Mouse (Mus musculus) intestine, embryonic 16.5 days (tissue): ENCODE data around the gene Apopt1. TPM values are rescaled to one million over a fixed set of nuclear protein-coding genes. Genes with fewer than 3 reads are reported as not detected.

Experiments used
- ATAC-seq: fragments of 200-750 bp; cut with Nextera tagmentation; 2 replicates; pipeline ENCODE4 v1.8.0; 2017; ENCODE audit warnings: moderate TSS enrichment, moderate library complexity
- H3K27ac ChIP-seq: fragments of 300-500 bp; sonication (generic); 2 replicates; pipeline ENCODE4 v1.5.1; 2014; ENCODE audit warnings: mild to moderate bottlenecking, low read length
- H3K27me3 ChIP-seq: fragments of 300-500 bp; sonication (generic); replicated peaks from 2 replicates; pipeline ENCODE4 v1.6.1; 2014; ENCODE audit warnings: low read length, control low read depth, mixed read lengths; ENCODE audit not compliant: control insufficient read depth, insufficient read depth
- H3K36me3 ChIP-seq: fragments of 300-500 bp; sonication (generic); 2 replicates; pipeline ENCODE4 v1.6.1; 2014; ENCODE audit warnings: low read length, control low read depth; ENCODE audit not compliant: control insufficient read depth, insufficient read depth
- H3K4me1 ChIP-seq: fragments of 300-500 bp; sonication (generic); 2 replicates; pipeline ENCODE4 v1.6.1; 2014; ENCODE audit warnings: low read length, control low read depth, mixed read lengths; ENCODE audit not compliant: control insufficient read depth, insufficient read depth
- H3K4me2 ChIP-seq: fragments of 300-500 bp; sonication (generic); 2 replicates; pipeline ENCODE4 v1.6.1; 2014; ENCODE audit warnings: low read depth, low read length, control low read depth
- H3K4me3 ChIP-seq: fragments of 300-500 bp; sonication (generic); 2 replicates; pipeline ENCODE4 v1.5.1; 2014; ENCODE audit warnings: mild to moderate bottlenecking, low read length
- H3K9ac ChIP-seq: fragments of 300-500 bp; sonication (generic); 2 replicates; pipeline ENCODE4 v1.6.1; 2014; ENCODE audit warnings: low read depth, low read length
- H3K9me3 ChIP-seq: fragments of 300-500 bp; sonication (generic); 2 replicates; pipeline ENCODE4 v1.6.1; 2016; ENCODE audit warnings: low read length, control low read depth; ENCODE audit not compliant: control insufficient read depth
- WGBS: fragments of 180-500 bp; shearing (Covaris S2); extraction: QIAGEN DNeasy Blood & Tissue Kit; methylation state at CpG from one replicate; pipeline ENCODE4 v1.1.7; 2014; 5-methylcytosine and 5-hydroxymethylcytosine counted together
- polyA plus RNA-seq: library from polyadenylated mRNA; unstranded; fragments of >200 nt; fragmentation: Nextera tagmentation; extraction: Ambion mirVana; gene quantifications from 2 replicates; pipeline ENCODE4 v1.2.1, GENCODE M21; 2015

The Apopt1 gene
- polyA plus RNA-seq, 1 experiment from 2014 or later = 56.2 TPM

- H3K4me1 ChIP-seq = peaks cover 13% of the 10 kb centered on the region
- H3K9ac ChIP-seq = no peak overlapping the region
- H3K4me2 ChIP-seq = no peak overlapping the region
- H3K27me3 ChIP-seq = no peaks in the 10 kb centered on the region
- H3K27ac ChIP-seq = no peak overlapping the region
- WGBS = 87% methylated on average over 6 of the region's 6 CpGs
- peaks cover 37% of the 10 kb centered on the region for H3K36me3 ChIP-seq
- no peak for ATAC-seq
- no peaks in the 10 kb centered on the region for H3K9me3 ChIP-seq
- no peak overlapping the region for H3K4me3 ChIP-seq
These were observed 74.0 kb downstream of the Apopt1 start for GRCm38 (mm10) chr12:111787015-111787414.

DNA sequence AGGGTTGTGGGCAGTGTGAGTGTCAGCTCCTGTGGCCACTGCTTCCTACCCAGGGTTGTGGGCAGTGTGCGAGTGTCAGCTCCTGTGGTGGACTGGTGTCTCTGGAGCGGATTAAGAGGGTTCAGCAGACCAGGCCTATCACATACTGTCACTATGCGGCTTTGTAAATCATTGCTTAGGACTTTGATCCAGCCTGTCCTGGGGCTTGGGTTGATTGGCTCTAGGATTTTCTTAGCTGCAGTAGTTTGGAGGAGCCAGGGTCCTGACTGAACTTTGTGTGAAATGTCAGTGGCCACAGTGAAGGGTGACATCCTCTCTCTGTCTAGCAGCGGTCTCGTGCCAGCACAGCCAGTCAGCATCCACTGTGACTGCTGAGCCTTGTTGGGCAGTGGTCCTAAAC lies 77.0 kb downstream of the Apopt1 start:
- H3K27me3 ChIP-seq = no peaks in the 10 kb centered on the region
- peak overlapping the region; percentile 89 for H3K27ac ChIP-seq
- no peak overlapping the region for H3K4me3 ChIP-seq
- H3K4me1 ChIP-seq = peaks cover 25% of the 10 kb centered on the region
- H3K4me2 ChIP-seq = no peak overlapping the region; the same call in 1 of the 2 replicates
- 72% methylated on average over 5 of the region's 5 CpGs for WGBS
- H3K9ac ChIP-seq = peak overlapping the region; percentile 34; the same call in 1 of the 2 replicates
- no peaks in the 10 kb centered on the region for H3K9me3 ChIP-seq
- H3K36me3 ChIP-seq = peaks cover 29% of the 10 kb centered on the region
- peak; percentile 71 for ATAC-seq

GRCm38 (mm10) chr12:111790631-111791030 lies 77.6 kb downstream of the Apopt1 start:
- no peak overlapping the region for H3K4me3 ChIP-seq
- no peak for ATAC-seq
- no peaks in the 10 kb centered on the region for H3K27me3 ChIP-seq
- no peak overlapping the region for H3K4me2 ChIP-seq
- peak overlapping the region; percentile 29; the same call in 1 of the 2 replicates for H3K9ac ChIP-seq
- H3K27ac ChIP-seq = peak overlapping the region; percentile 89
- H3K36me3 ChIP-seq = peaks cover 31% of the 10 kb centered on the region
- WGBS = 87% methylated on average over 7 of the region's 7 CpGs
- peaks cover 27% of the 10 kb centered on the region for H3K4me1 ChIP-seq
- no peaks in the 10 kb centered on the region for H3K9me3 ChIP-seq

GRCm38 (mm10) chr12:111791474-111792104 lies 78.5 kb downstream of the Apopt1 start:
- Histone ChIP-seq H3K4me2 (no peak overlapping the region), H3K27ac (no peak overlapping the region), H3K9ac (no peak overlapping the region), H3K4me1 (peaks cover 27% of the 10 kb centered on the region), H3K9me3 (no peaks in the 10 kb centered on the region), H3K36me3 (peaks cover 33% of the 10 kb centered on the region), H3K27me3 (no peaks in the 10 kb centered on the region), H3K4me3 (no peak overlapping the region)
- WGBS = 89% methylated on average over 13 of the region's 13 CpGs
- no peak for ATAC-seq

DNA sequence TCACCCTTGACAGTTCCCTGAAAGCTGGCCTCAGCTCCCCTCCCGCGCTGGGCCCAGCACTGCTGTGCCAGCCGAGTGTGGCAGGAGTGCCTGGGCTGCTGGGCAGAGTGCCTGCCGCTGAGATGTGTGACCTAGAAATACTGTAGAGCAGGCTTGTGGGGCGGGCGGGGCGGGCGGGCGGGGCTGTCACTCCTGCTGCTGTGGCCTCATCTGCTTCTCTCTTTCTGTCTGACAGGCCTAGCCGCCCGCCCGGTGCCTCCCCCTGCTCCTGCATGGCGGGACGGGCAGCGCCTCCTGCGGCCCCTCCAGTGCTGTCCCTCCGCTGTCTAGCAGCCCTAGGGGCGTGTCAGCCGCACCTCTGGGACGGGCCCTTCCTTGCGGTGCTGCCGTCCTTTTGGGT lies 81.0 kb downstream of the Apopt1 start:
- Histone ChIP-seq H3K27me3 (no peaks in the 10 kb centered on the region), H3K27ac (peak overlapping the region; percentile 87), H3K4me3 (no peak overlapping the region), H3K4me1 (peaks cover 27% of the 10 kb centered on the region), H3K4me2 (peak overlapping the region; percentile 9; the same call in 1 of the 2 replicates), H3K36me3 (peaks cover 24% of the 10 kb centered on the region; the same call in 1 of the 2 replicates), H3K9ac (0 out of 2 replicates have a peak overlapping the region, but pooled peaks have one; percentile 29), H3K9me3 (no peaks in the 10 kb centered on the region)
- 56% methylated on average over 19 of the region's 22 CpGs for WGBS
- peak; percentile 84 for ATAC-seq

DNA sequence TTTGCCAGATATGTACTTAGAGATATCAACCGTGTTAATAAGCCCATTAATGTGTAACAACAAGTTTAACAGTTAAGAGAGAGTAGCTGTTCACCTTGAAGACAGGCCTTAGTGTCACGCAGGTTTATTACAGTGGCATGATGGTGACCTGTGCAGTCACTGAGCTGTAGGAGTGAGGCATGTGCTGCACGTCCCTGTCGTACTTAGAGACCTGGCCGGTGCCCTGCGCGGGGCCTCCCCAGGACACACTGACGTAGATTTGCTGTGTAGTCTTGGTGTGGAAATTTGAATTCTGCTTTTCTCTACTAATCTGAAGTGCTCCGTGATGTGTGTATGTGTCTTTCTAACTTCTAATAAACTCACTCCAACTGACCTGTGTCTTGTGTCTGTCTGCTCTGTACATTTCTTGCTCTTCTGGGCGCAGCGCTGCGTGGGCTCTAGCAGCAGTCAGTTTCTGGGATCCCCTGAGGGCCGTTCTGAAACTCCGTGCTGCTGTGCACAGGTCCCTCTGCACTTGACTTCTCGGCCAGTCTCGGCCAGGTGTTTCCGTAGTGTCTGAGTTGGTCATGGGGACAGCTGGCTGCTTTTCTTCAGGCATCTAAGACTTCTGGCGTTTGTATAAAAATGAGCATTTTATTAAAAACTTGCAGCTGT lies 81.6 kb downstream of the Apopt1 start:
- WGBS = 86% methylated on average over 18 of the region's 18 CpGs
- peak overlapping the region; percentile 9; the same call in 1 of the 2 replicates for H3K4me2 ChIP-seq
- no peaks in the 10 kb centered on the region for H3K27me3 ChIP-seq
- H3K27ac ChIP-seq = peak overlapping the region; percentile 87
- H3K9me3 ChIP-seq = no peaks in the 10 kb centered on the region
- H3K4me3 ChIP-seq = no peak overlapping the region
- peaks cover 23% of the 10 kb centered on the region for H3K4me1 ChIP-seq
- ATAC-seq = peak; percentile 84
- peaks cover 18% of the 10 kb centered on the region; the same call in 1 of the 2 replicates for H3K36me3 ChIP-seq
- H3K9ac ChIP-seq = 0 out of 2 replicates have a peak overlapping the region, but pooled peaks have one; percentile 33

- Histone ChIP-seq H3K9me3 (no peaks in the 10 kb centered on the region), H3K4me1 (peaks cover 19% of the 10 kb centered on the region), H3K27me3 (no peaks in the 10 kb centered on the region), H3K4me3 (no peak overlapping the region), H3K9ac (no peak overlapping the region), H3K36me3 (peaks cover 17% of the 10 kb centered on the region; the same call in 1 of the 2 replicates), H3K4me2 (no peak overlapping the region), H3K27ac (peak overlapping the region; percentile 87)
- no peak for ATAC-seq
- WGBS = 89% methylated on average over 28 of the region's 28 CpGs
These were observed 82.3 kb downstream of the Apopt1 start for GRCm38 (mm10) chr12:111795180-111795895.

DNA sequence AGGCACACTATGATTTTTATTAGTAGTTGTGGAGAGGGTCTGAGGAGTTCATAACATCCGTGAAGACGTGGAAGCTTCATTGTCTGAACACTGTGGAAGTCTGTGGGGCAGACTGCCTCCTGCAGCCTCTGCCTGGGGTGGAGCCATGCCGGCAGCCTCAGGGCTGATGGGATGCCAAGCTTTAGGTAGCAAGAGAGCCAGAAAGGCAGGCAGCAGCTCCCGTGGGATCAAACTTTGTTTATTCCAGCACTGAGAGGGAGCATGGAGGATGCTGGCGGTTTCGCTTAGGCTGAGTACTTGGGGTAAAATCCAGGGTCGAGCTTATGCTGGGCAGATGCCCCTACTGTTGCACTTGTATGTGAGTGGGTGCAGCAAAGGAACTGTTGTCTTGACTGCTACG lies 84.2 kb downstream of the Apopt1 start:
- H3K4me1 ChIP-seq = peaks cover 14% of the 10 kb centered on the region; the same call in 1 of the 2 replicates
- H3K27ac ChIP-seq = no peak overlapping the region
- 78% methylated on average over 8 of the region's 8 CpGs for WGBS
- H3K27me3 ChIP-seq = no peaks in the 10 kb centered on the region
- ATAC-seq = no peak
- H3K36me3 ChIP-seq = peaks cover 15% of the 10 kb centered on the region; the same call in 1 of the 2 replicates
- H3K9me3 ChIP-seq = no peaks in the 10 kb centered on the region
- H3K9ac ChIP-seq = no peak overlapping the region
- H3K4me3 ChIP-seq = no peak overlapping the region
- no peak overlapping the region for H3K4me2 ChIP-seq

DNA sequence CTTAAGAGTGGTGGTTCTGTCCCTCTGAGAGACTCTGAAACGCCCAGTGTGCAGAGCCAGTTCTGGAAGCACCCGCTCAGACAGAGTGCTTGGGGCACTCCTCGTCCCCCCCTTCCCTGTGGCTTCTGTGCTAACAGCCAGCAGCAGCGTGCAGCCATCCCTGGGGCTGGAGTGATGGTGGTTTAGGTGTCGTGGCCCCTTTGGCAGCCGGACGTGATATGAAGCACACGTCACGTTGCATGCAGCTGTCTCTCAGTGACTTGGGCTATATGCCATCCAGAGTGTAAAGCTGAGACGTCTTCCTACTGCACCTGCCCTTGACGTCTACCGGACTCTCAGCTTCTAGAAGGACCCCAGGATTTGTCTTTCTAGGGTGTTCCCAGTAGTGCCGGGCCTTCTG lies 85.4 kb downstream of the Apopt1 start:
- H3K4me2 ChIP-seq = no peak overlapping the region
- no peaks in the 10 kb centered on the region for H3K9me3 ChIP-seq
- H3K27ac ChIP-seq = no peak overlapping the region
- H3K9ac ChIP-seq = no peak overlapping the region
- no peak overlapping the region for H3K4me3 ChIP-seq
- 90% methylated on average over 13 of the region's 13 CpGs for WGBS
- H3K27me3 ChIP-seq = no peaks in the 10 kb centered on the region
- peaks cover 18% of the 10 kb centered on the region for H3K36me3 ChIP-seq
- ATAC-seq = no peak
- H3K4me1 ChIP-seq = peaks cover 14% of the 10 kb centered on the region; the same call in 1 of the 2 replicates
